ENCODE assay signal across 22 mouse cellular contexts in genomic region chr10:60292209-60292608, GRCm38 (mm10). TPM values are rescaled to one million over a fixed set of nuclear protein-coding genes. Genes with fewer than 3 reads are reported as not detected.
DNase-seq lines count a peak whose midpoint lies in the region; ATAC-seq and TF ChIP-seq lines count a peak whose summit lies in the region.
"Had no signal": no experiment of that assay in that cellular context is flagged by ENCODE, and none has a peak within 500 bp of the region (broad histone marks: within the 10 kb centered on the region; RNA-seq: fewer than 3 reads in every experiment).

No protein-coding gene starts in this region.

- H3K4me2 ChIP-seq in liver, embryonic 12.5 days: peak overlapping the region; percentile 12; the same call in 1 of the 2 replicates
- H3K4me2 ChIP-seq in liver, postnatal 0 days (ENCODE audit: low read depth, low read length): no peak overlapping the region

- H3K27ac ChIP-seq in liver, embryonic 12.5 days: no peak overlapping the region
- no peak overlapping the region for H3K27ac ChIP-seq in liver, postnatal 0 days (ENCODE audit: low read depth)
- H3K27ac ChIP-seq in MEL (ENCODE audit: control insufficient read depth, low read depth, low read length): no peak overlapping the region
- no peak overlapping the region for H3K27ac ChIP-seq in gastrocnemius, adult 2 months

- WGBS in liver, embryonic 12.5 days (ENCODE audit: insufficient replicate concordance): 33% methylated on average over 8 of the region's 8 CpGs
- 44% methylated on average over 8 of the region's 8 CpGs for WGBS in liver, postnatal 0 days (ENCODE audit: insufficient replicate concordance)
- 60% methylated on average over 8 of the region's 8 CpGs for WGBS in lung, adult 2 months

- H3K27me3 ChIP-seq in liver, embryonic 12.5 days (replicated peaks): no peaks in the 10 kb centered on the region
- H3K27me3 ChIP-seq in liver, postnatal 0 days (ENCODE audit: insufficient read depth, low read length): no peaks in the 10 kb centered on the region
- H3K27me3 ChIP-seq in MEL (ENCODE audit: control insufficient read depth in 1 of 2, insufficient read depth in 2 of 2, low read length in 2 of 2): no peaks in the 10 kb centered on the region
- H3K27me3 ChIP-seq: CH12.LX, Patski had no signal

- no peak for TF ChIP-seq RAD21 in MEL (IDR thresholded peaks at IDR 0.05; ENCODE audit: low read depth, low read length)

- peaks cover 50% of the 10 kb centered on the region for H3K4me1 ChIP-seq in liver, embryonic 12.5 days
- H3K4me1 ChIP-seq in liver, postnatal 0 days (ENCODE audit: insufficient read depth): peaks cover 40% of the 10 kb centered on the region
- H3K4me1 ChIP-seq in MEL (ENCODE audit: control insufficient read depth in 1 of 2, insufficient read depth in 2 of 2, low read length in 2 of 2): peaks cover 16 to 42% of the 10 kb centered on the region in 2 experiments
- peaks cover 16% of the 10 kb centered on the region for H3K4me1 ChIP-seq in lung, adult 2 months (ENCODE audit: control insufficient read depth, insufficient read depth, low read length)

- H3K36me3 ChIP-seq in liver, embryonic 12.5 days: peaks cover 57% of the 10 kb centered on the region
- H3K36me3 ChIP-seq in liver, postnatal 0 days (replicated peaks; ENCODE audit: insufficient read depth, low read length): peaks cover 48% of the 10 kb centered on the region
- peaks cover 3 to 38% of the 10 kb centered on the region in 2 experiments; a peak in 3 of 4 replicates for H3K36me3 ChIP-seq in MEL (ENCODE audit: control insufficient read depth in 1 of 2, insufficient read depth in 2 of 2, low read length in 2 of 2)

- intact Hi-C loops in gastrocnemius, adult 2 months (cut with DNase I): no loop called here

- ATAC-seq in liver, embryonic 12.5 days: no peak
- ATAC-seq in liver, postnatal 0 days: no peak
- ATAC-seq: activated CD4-positive, CD25-positive, alpha-beta regulatory T cell, adult 4 months; CD4-positive, CD25-positive, alpha-beta regulatory T cell, adult 4 months; Patski had no signal

- no peaks in the 10 kb centered on the region for H3K9me3 ChIP-seq in liver, embryonic 12.5 days (replicated peaks)
- H3K9me3 ChIP-seq in liver, postnatal 0 days (ENCODE audit: low read length): no peaks in the 10 kb centered on the region
- H3K9me3 ChIP-seq in MEL (replicated peaks; ENCODE audit: insufficient read depth, low read length): no peaks in the 10 kb centered on the region
- H3K9me3 ChIP-seq: G1E had no signal

- no peak for TF ChIP-seq CTCF in liver, postnatal 0 days (IDR thresholded peaks at IDR 0.05; ENCODE audit: low read depth)
- no peak for TF ChIP-seq CTCF in MEL (IDR thresholded peaks at IDR 0.05 in 2 of 3, conservative IDR thresholded peaks at IDR 0.05 in 1 of 3; ENCODE audit: control insufficient read depth in 1 of 3, insufficient read depth in 1 of 3, low read depth in 2 of 3, low read length in 3 of 3, poor library complexity in 1 of 3, severe bottlenecking in 1 of 3)
- TF ChIP-seq CTCF in gastrocnemius, adult 2 months (IDR thresholded peaks at IDR 0.05): no peak
- TF ChIP-seq CTCF in lung, adult 2 months (IDR thresholded peaks at IDR 0.05; ENCODE audit: insufficient read depth, low read length): no peak

- peaks cover 31% of the 10 kb centered on the region for H3K79me2 ChIP-seq in MEL (ENCODE audit: control insufficient read depth, insufficient read depth, low read length, poor library complexity)

- no peak overlapping the region for H3K9ac ChIP-seq in liver, embryonic 12.5 days
- H3K9ac ChIP-seq in liver, postnatal 0 days (replicated peaks): no peak overlapping the region
- H3K9ac ChIP-seq in MEL (ENCODE audit: control insufficient read depth, low read depth, low read length, poor library complexity, severe bottlenecking): no peak overlapping the region

- H3K4me3 ChIP-seq in liver, embryonic 12.5 days: no peak overlapping the region
- H3K4me3 ChIP-seq in liver, postnatal 0 days (ENCODE audit: low read depth, low read length): no peak overlapping the region
- no peak overlapping the region for H3K4me3 ChIP-seq in MEL (ENCODE audit: control insufficient read depth in 1 of 2, insufficient read depth in 1 of 2, low read depth in 2 of 2, low read length in 2 of 2)
- H3K4me3 ChIP-seq in gastrocnemius, adult 2 months: no peak overlapping the region
- H3K4me3 ChIP-seq in lung, adult 2 months (replicated peaks; ENCODE audit: extremely low read depth, low read depth, low read length): no peak overlapping the region

- no peak for TF ChIP-seq POLR2A in MEL (IDR thresholded peaks at IDR 0.05; ENCODE audit: control insufficient read depth in 1 of 2, insufficient read depth in 1 of 2, low read depth in 1 of 2, low read length in 2 of 2, poor library complexity in 1 of 2)
- no peak for TF ChIP-seq POLR2A in lung, adult 2 months (IDR thresholded peaks at IDR 0.05; ENCODE audit: borderline replicate concordance, extremely low read depth, low read depth, low read length)

- DNase-seq in liver, postnatal 0 days: no peak
- DNase-seq in 416B (ENCODE audit: low read depth) (peak; percentile 57), MEL (ENCODE audit: low read depth, low spot score) (no peak)
- DNase-seq in gastrocnemius, adult 2 months: no peak
- no peak for DNase-seq in lung, adult 2 months
- DNase-seq: adrenal gland, adult 2 months; adrenal gland, adult 8-10 months; adrenal gland, postnatal 10 days; adrenal gland, postnatal 14 days; adrenal gland, postnatal 25 days; adrenal gland, postnatal 36 days; B cell, adult 2 months; cerebellum, adult 11 months; cerebellum, adult 11-12 months; cerebellum, adult 2 months; cerebellum, adult 8-10 months had no signal

- TF ChIP-seq EP300 in liver, postnatal 0 days (IDR thresholded peaks at IDR 0.05; ENCODE audit: low read depth): no peak
- TF ChIP-seq EP300 in MEL (IDR thresholded peaks at IDR 0.05; ENCODE audit: low read depth in 1 of 2, low read length in 2 of 2): peak; percentile 53 to 76; a peak in 3 of 4 replicates

TF ChIP-seq in MEL, 35 proteins besides CTCF, POLR2A, EP300 and RAD21:
- TF ChIP-seq BHLHE40 (IDR thresholded peaks at IDR 0.05; ENCODE audit: borderline replicate concordance, low read depth, low read length) (peak; percentile 46; the same call in 1 of the 2 replicates), MEF2A (IDR thresholded peaks at IDR 0.05; ENCODE audit: extremely low read depth, insufficient replicate concordance, low read depth, low read length, poor library complexity, severe bottlenecking) (no peak), MYC (IDR thresholded peaks at IDR 0.05; ENCODE audit: low read depth, low read length) (no peak), KAT2A (conservative IDR thresholded peaks at IDR 0.05; ENCODE audit: low read depth, low read length) (no peak), CHD2 (IDR thresholded peaks at IDR 0.05; ENCODE audit: low read length) (no peak; the same call in 1 of the 2 replicates), ETS1 (IDR thresholded peaks at IDR 0.05; ENCODE audit: low read depth, low read length) (0 out of 2 replicates have a peak, but pooled peaks have one; percentile 31), ZMIZ1 (IDR thresholded peaks at IDR 0.05; ENCODE audit: low read depth, low read length) (no peak), GATA1 (IDR thresholded peaks at IDR 0.05; ENCODE audit: low read depth, low read length) (peak; percentile 52), MAX (IDR thresholded peaks at IDR 0.05; ENCODE audit: low read length) (no peak), E2F4 (IDR thresholded peaks at IDR 0.05; ENCODE audit: borderline replicate concordance, low read depth, low read length) (no peak), POLR2AphosphoS2 (IDR thresholded peaks at IDR 0.05; ENCODE audit: low read length) (no peak), MXI1 (IDR thresholded peaks at IDR 0.05; ENCODE audit: low read depth, low read length) (no peak), ELF1 (IDR thresholded peaks at IDR 0.05; ENCODE audit: low read depth, low read length) (no peak), TCF12 (IDR thresholded peaks at IDR 0.05; ENCODE audit: low read depth, low read length) (0 out of 2 replicates have a peak, but pooled peaks have one; percentile 15), RCOR1 (IDR thresholded peaks at IDR 0.05; ENCODE audit: low read depth, low read length) (peak; percentile 57; the same call in 1 of the 2 replicates)

RNA-seq across cellular contexts. Expression of gene Psap, which starts 14.8 kb away (rescaled TPM):
- 42.9 and 43.3 TPM in 2 replicates for polyA plus RNA-seq in liver, embryonic 12.5 days (2016; fragmentation: Nextera tagmentation; extraction: Ambion mirVana)
- 105 and 110 TPM in 2 replicates for polyA plus RNA-seq in liver, postnatal 0 days (2015; fragmentation: Nextera tagmentation; extraction: Ambion mirVana)
- total RNA-seq in MEL (2012; rRNA removed): 102 and 106 TPM in 2 replicates
- polyA plus RNA-seq in MEL (2012; ENCODE audit: insufficient read depth in 1 of 2, insufficient read length in 2 of 2, low read depth in 1 of 2, low replicate concordance in 2 of 2, missing spikeins in 1 of 2): 100 to 1,000 TPM in 1 of 2 experiments, 10 to 100 TPM in 1; 56.8 to 153 TPM
- total RNA-seq in gastrocnemius, adult 2 months (2021): 100 to 1,000 TPM; 730 to 837 TPM
- 993 and 1,289 TPM in 2 replicates for polyA plus RNA-seq in lung, adult 2 months (2012; rRNA removed)

RNA-seq across cellular contexts. Expression of gene Vsir, which starts 54.4 kb away (rescaled TPM):
- 3.5 and 3.9 TPM in 2 replicates for polyA plus RNA-seq in liver, embryonic 12.5 days (2016; fragmentation: Nextera tagmentation; extraction: Ambion mirVana)
- 11.4 and 11.9 TPM in 2 replicates for polyA plus RNA-seq in liver, postnatal 0 days (2015; fragmentation: Nextera tagmentation; extraction: Ambion mirVana)
- 4.9 and 11.2 TPM in 2 replicates for total RNA-seq in MEL (2012; rRNA removed)
- 10 to 100 TPM in 1 of 2 experiments, not detected in 1; 10.6 TPM for polyA plus RNA-seq in MEL (2012; ENCODE audit: insufficient read depth in 1 of 2, insufficient read length in 2 of 2, low read depth in 1 of 2, low replicate concordance in 2 of 2, missing spikeins in 1 of 2)
- total RNA-seq in gastrocnemius, adult 2 months (2021): 1 to 10 TPM; 6.2 to 6.4 TPM
- polyA plus RNA-seq in lung, adult 2 months (2012; rRNA removed): 87.9 and 105 TPM in 2 replicates
